Mouse (Mus musculus) thymus, postnatal 10 days (tissue): Measurements from ENCODE around the gene Smok3a.
"Not testable (repeated sequence)": the region's sequence is repeated elsewhere in the genome, so short reads cannot be mapped to it uniquely, and the experiment has no call there.

Experiments
- DNase-seq, 2 experiments: peaks; one replicate each; pipeline ENCODE4 v3.0.0; 2021; ENCODE audit warnings: low spot score in 2 of 2

The Smok3a gene

DNA sequence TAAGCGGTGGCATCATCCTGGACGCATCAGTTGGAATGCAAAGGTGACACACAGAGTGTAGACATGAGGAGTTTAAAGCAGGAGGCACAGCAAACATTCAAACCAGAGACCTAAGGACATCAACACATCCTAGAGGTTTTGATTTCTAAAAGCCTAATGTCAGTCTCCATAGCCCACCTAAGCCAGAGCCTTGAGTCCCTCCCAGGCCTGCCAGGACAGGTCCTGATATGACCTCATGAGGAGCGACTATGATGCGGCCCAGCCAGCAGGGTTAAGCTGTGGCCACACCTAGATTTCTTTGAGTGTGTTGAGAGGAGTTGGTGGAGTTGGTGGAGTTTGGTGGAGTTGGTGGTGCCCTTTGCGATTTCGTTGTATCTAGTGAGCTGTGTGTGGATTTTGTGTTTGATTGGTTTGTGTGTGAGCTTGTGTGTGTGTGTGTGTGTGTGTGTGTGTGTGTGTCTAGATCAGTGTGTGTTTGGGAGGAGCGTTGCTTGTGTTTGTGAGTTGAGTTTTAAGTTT is at the start of gene Smok3a, which contains the start of gene Smok3b:
Gene Smok3a, plus strand, starts transcription at position 301 of the 519 bp plus-strand sequence.
Gene Smok3b, plus strand, starts transcription at position 469 of the 519 bp plus-strand sequence.
- not testable (repeated sequence) for DNase-seq

DNA sequence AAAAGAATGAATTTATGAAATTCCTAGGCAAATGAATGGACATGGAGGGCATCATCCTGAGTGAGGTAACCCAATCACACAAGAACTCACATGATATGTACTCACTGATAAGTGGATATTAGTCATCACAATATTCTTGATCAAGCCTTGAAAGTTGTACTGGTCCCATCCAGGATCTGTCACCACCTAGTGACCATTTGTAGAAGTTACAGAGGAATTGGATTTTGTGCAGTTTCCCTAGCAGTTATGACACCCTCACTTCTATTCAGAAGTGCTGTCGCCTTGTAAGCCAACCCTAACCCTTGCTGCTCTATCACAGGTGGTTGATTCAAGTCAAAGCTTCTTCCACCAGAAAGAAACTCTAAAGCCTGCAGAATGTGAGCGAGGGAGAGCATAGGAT is 47.9 kb upstream of the Smok3a start:
- DNase-seq: no peak

DNA sequence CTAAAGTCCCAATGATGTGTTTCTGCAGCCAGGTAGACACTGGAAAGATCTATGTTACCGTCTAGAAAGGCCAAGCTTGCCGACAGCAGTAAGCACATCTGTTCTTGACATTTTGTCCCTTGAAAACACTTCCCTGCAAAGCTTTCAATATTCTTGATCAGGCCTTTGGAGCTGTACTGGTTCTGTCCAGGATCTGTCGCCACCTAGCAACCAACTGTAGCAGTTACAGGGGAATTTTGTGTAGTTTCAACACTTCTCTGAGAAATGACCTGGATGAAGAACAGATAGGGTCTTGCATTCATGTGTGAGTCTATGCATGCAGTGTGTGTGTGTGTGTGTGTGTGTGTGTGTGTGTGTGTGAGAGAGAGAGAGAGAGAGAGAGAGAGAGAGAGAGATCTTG is 47.3 kb upstream of the Smok3a start:
- no peak for DNase-seq

DNA sequence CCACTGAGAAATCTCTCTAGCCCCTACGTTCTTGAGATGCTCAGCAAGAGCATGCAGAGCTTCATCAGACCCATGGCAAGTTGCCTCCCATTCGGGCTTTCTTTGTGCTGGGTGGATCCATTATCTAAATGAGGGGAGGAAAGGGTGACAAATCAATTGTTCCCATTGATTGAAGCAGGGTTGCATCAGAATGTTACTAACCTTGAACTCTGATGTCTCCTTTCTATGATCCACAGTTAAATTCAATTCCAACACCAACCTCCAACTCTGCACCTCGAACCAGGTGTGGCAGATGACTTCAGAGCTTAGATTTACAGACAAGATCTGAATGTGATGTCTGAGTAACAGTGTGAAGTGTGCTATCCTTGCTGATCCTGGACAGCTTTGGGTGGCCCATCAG is 46.3 kb upstream of the Smok3a start:
- no peak for DNase-seq

DNA sequence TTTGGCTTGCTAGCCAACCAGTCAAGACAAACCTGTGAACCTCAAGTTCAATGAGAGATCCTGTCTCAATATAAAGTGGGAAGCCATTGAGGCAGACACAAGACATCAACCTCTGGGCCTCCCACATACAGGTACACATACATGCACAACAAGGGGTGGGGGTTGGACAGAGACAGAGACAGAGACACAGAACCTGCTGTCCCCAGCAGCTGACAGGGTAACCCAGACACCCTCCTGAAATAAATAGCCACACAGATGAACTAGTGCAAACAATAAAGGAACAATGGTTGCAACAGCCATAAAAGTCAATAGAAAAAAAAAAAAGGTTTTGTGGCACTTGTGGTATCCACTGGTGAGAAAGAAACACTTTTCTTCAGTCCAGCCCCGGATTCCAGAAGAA is 45.6 kb upstream of the Smok3a start:
- DNase-seq: no peak

DNA sequence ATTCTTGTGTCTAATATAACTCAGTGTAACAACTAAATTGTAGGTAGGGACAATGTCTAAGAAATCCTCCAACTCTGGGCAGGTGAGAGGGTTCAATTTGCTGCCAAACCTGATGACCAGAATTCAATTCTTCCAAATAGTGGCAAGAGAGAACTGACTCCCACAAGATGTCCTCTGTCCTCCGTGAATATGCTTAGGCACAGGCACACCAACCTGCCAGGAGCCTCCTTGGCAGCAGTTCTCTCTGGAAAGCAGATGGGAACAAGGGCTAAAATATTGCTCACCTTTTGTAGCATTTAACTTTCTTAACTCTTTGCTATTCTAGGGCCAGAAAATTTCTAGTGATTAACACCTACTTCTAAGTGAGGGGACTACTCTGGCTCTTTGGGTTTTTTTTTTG is 43.8 kb upstream of the Smok3a start:
- no peak for DNase-seq

DNA sequence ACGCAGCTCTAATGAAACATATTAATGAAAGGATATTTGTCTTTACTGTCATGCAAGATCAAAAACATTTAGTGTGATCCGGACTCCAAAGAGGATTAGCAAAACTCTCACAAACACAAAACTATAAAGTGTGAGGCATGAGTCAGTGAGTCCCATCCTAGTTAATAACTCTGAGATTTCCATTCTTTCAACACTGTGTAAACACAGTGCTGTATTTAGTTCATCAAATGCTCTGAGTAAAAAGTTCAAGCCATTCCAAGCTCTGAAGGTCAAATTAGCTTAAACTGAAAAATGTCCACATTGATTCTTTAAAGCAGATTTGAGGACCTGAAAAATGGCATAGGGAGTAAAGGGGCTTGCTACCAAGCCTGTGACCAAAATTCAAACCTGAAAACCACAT is 42.0 kb upstream of the Smok3a start:
- DNase-seq: no peak

DNA sequence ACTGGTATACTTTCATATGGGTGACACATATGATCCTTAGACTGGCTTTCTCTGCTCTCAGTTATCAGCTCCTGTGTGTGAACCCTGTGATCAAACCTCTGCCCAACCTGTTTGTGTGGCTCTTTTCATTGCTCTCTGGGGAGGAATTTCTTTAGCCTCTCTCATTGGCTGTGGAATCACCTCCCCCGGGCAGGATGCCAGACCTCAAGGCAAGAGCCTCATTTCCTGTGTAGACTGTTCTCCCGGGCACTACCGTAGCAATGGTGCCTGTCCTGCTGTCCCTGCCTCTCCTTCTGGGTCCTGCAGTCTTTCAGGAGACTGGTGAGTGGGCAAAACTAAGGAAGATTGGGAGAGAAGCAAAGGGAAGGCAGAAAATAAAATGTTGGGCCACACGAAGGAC is 39.8 kb upstream of the Smok3a start, which contains the start of gene Azgp1:
Gene Azgp1, plus strand, starts transcription at position 221 of the 400 bp plus-strand sequence.
- DNase-seq: no peak

DNA sequence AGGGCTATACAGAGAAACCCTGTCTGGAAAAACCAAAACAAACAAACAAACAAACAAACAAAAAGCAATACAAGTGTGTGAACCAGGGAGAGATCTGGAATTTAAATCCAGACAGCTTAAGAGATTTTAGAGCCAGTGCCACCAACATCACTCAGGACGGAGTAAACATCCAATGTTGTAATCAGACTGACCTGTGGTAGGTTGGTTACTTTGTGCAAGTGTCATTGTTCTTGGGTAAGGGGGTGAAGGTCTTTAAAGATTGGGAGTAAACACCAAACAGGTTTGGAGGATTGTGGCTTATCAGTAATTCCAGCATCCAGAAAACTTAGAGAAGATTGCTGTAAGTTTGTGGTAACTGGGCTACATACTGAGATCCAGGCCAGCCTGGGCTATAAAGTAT is 34.7 kb upstream of the Smok3a start:
- no peak for DNase-seq

DNA sequence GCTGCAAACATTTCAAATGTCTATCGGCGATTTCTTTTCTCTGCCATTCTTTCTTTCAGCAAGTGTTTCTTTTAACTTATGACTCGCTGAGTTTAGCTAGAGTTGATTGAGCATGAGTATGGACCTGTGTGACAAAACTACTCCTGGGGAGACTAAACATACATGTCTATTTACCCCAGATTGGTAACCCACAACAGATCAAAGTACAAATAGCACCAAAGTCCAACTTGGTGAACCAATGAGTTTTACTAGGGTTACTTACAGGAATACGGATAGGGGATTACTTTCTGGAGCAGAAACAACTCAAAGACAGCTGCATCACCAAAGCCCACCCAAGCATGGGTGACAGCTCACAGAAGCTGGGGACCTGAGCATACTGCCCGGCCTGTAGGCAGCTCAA is 11.6 kb upstream of the Smok3a start:
- DNase-seq: no peak

DNA sequence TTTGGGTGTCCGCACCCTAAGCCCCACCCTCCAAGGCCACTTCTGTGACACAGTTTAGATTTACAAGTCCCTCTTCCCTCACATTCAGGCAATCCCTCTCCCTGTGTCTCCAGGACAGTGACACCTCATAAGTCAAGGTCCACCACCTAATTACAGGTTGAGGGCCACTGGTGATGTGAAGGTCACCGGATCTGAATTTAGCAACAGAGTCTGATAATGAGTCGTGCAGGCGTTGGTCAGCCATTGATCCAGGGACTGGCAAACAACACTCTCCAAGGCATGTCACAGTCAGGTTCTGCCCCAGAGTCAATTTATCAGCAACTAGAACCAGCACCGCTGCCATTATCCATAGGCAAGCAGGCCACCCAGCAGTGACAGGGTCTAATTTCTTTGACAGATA is 8.7 kb upstream of the Smok3a start:
- no peak for DNase-seq

DNA sequence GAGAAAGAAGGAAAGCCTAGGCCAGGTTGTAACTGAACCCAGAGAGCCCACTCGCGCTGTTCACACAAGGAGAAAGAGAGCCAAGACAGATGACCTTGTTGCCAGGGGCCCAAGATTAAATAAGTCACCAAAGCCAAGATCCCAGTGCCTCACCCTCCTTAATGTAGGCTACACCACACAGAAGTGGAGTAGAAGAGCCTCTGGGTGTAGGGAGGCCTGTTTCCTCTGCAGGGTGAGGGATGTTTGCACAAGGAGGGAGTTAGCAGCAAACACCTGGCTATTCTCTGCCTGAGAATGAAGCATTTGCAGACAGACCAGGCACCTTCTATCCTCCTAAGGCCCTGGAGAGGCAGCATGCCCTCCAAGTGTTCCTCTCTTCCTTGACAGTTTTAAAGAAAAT is 4.5 kb upstream of the Smok3a start:
- DNase-seq: no peak

DNA sequence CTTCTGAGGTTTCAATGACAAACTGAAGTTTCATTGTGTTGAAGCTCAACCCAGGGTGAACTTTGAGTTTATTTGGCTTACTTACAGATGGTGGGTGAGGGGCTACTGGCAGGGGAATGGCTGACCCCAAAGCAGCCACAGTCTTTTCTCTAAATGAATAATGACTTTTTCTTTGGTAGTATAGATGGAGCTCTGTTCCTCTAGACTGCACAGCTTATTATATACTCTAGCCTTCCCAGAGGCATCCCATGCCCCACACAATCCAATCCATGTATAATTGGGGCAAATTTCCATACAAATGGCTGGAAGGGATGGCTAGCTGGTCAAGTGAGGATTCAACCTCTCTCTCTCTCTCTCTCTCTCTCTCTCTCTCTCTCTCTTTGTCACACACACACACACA is 4.1 kb upstream of the Smok3a start:
- no peak for DNase-seq

DNA sequence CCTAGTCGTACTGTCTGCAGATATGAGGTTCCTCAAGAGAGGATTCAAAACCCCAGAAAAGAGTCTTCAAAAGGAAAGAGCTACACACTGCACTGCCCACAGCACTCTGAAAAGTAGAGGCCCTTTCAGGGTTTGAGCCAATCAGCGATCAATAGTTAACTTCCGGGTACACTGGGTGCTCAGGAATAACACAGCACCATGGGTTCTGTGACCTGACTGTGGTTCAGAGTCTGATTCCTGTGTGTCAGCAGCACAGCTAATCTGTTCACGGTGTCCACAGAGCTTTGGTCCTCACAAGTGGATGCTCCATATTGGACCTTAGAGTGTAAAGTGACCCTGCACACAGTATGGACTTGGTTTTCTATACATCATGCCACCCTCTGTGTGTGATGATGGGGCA is 1.5 kb upstream of the Smok3a start:
- DNase-seq: not testable (repeated sequence)

DNA sequence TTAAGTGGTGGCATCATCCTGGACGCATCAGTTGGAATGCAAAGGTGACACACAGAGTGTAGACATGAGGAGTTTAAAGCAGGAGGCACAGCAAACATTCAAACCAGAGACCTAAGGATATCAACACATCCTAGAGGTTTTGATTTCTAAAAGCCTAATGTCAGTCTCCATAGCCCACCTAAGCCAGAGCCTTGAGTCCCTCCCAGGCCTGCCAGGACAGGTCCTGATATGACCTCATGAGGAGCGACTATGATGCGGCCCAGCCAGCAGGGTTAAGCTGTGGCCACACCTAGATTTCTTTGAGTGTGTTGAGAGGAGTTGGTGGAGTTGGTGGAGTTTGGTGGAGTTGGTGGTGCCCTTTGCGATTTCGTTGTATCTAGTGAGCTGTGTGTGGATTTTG is 31.8 kb downstream of the Smok3a start, which contains the start of gene Smok3c:
Gene Smok3c, plus strand, starts transcription at position 301 of the 400 bp plus-strand sequence.
- not testable (repeated sequence) for DNase-seq

DNA sequence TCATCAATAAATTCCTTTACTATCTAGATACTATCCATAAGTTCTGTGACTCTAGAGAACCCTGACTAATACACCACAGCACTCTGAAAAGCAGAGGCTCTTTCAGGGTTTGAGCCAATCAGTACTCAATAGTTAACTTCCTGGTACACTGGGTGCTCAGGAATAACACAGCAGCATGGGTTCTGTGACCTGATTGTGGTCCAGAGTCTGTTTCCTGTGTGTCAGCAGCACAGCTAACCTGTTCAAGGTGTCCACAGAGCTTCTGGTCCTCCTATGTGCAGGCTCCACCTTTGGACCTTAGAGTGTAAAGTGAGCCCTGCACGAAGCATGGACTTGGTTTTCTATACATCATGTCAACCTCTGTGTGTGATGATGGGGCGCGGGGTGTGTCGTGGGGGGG is 52.7 kb downstream of the Smok3a start:
- no peak for DNase-seq

DNA sequence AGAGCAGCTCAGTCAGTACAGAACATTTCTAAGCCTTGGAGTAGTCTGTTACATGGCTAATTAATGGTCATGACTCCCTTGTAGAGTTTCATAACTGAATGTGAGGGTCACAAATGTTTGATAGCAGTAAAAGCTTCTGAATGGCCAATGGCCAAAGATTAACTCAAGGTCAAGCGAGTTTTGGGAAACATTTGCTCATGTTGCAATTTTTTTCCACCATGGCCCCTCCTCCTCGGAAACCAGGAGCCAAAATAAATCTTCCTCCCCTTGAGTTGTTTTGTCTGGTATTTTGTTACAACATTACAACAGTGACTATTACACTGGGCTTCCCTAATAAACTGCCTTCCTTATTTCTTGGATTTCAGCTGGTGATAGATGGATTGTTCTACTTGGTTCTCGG is 54.6 kb downstream of the Smok3a start:
- DNase-seq: no peak

DNA sequence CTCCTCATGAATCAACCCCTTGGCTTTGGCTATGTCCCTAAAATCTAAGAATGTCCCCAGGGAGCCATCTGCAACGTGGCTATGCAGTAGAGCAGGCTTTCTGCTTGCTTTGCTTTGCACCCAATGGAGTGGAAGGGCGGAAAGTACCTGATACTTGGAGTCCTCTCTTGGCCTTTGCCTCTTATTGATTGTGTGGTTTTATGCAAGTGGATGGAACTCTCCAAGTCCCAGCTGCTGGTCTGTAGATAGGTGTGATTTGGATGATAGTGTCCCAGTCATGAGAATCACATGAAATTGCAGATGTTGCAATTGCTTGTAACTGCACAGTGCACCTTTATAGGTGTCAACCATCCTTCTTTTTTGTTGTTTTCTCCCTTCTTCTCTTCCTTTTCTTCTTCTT is 55.1 kb downstream of the Smok3a start:
- no peak for DNase-seq

DNA sequence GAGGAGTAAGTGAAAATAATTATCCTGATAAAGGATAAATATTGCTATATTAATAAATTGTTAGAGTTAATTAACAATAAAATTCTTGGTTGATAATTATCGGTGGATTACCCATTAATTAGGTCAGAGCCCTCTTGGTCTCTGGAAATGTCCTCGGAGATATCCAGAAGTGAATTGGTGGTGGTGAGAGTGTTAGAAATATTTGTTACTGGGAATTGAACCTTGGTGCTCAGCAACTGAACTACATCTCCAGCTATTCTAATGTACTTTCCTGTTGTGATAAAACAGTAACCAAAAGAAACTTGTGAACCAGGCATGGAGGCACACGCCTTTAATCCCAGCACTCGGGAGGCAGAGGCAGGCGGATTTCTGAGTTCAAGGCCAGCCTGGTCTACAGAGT is 59.4 kb downstream of the Smok3a start:
- no peak for DNase-seq

DNA sequence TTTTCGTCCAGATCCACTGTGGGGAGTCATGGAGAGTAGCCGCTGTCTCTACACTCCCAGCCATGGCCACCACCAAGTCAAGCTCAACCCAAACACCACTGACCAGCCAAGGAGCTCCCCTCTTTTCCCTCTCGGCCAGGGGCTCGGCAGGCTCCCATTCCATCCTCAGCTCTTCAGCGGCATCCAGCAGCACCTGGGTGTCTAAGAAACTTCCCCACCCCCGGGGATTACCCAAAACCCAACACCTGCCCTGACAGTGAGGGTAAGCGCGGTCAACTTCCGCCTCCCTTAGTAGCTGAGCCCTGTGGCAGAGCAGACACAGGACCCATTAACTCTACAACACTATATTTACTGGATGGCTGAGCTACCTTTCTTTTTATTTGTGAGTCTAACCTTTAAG is 60.4 kb downstream of the Smok3a start:
- no peak for DNase-seq

DNA sequence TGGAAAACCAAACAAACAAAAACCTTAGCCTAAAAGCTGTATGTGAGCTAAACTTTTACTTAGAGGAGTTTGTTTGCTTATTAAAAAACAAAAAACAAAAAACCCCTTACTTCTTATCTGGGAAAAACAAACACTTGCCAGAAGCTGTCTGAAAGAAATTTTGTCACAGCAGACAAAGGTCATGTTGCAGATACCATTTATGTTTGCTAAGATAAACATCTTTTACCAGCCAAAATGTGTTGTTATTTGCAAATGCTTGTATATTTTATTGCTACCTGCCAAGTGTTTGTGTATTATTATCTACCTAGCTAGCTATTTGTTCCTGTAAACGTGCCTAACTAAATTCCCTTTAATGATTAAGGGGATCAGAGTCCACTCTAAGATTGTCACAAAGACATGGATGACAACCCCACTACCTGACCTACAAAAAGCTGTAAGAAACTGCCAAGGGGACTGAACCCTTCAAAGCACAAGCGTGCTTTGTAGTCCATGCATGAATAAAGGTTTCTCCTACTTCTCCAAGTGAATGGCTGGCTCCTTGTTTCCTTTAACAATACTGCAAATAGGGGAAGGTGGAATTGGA is 62.3 kb downstream of the Smok3a start:
- no peak for DNase-seq

DNA sequence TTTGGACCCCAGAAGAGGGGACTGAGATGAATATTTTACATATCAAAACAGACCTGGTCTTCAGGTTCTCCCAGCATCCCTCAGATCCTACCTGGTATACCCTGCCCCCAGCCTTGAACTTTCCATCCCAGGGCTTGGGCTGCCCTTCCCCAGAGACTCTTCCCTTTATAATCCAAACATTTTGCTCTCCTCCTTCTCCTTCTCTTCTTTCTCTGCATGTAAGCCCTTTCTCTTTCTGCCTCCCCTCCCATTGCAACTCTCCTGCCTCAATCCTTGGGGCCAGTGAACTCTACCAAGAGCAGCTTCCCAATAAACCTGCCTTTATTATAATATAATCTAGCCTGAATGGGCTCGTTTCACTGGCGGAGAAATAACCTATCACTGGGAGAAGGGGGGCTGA is 62.9 kb downstream of the Smok3a start:
- no peak for DNase-seq
